Mouse (Mus musculus): ENCODE measurements around the gene Rabgap1.
A peak's percentile ranks its signal among the peaks of the same experiment; 100 is the strongest.

Gene Rabgap1

GRCm38 (mm10) chr2:37511134-37511901, 68.2 kb downstream of the Rabgap1 start:
- no peak for DNase-seq (ENCODE audit: low read depth in 2 of 2, low spot score in 2 of 2)

DNA sequence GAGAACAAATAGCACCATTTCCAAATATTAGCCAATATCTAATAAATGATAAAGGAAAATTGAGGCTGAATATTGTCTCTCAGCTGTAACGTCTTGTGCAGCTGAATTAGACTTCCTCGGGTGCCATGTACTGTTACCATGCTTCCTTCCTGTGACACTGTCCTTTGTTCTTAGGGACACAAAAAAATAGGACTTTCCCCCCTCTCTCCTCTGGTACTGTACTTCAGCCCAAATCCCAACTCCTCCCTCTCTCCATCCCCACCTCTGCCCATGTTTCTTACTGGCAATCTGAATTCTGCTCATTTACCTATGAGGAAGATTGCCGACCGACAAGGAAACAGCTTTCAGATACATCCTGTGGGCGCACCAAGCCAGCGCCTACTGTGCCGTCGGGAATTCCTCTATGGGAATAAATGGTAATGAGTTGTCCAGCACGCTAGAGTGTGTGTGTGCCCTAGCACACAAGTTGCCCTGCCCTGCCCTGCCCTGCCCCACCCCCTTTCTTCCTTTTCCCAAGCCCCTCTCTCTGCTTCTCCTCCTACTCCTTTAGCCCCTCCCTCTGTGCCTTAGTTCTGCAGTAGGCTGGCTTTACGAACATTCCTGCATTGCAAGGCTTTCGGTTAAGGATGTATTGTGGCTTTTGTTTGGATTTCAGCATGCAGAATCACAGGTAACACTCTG, 73.1 kb downstream of the Rabgap1 start, which contains the start of gene Gpr21:
TSS of gene Gpr21 (plus strand) at position 303 of the 681 bp plus-strand sequence.
- DNase-seq (ENCODE audit: low read depth in 2 of 2, low spot score in 2 of 2): no peak

- DNase-seq (ENCODE audit: low read depth in 2 of 2, low spot score in 2 of 2): no peak
Measured at GRCm38 (mm10) chr2:37516922-37517462, 73.9 kb downstream of the Rabgap1 start.

- DNase-seq (ENCODE audit: low read depth in 2 of 2, low spot score in 2 of 2): no peak
Measured at GRCm38 (mm10) chr2:37518561-37519285, 75.6 kb downstream of the Rabgap1 start.

DNA sequence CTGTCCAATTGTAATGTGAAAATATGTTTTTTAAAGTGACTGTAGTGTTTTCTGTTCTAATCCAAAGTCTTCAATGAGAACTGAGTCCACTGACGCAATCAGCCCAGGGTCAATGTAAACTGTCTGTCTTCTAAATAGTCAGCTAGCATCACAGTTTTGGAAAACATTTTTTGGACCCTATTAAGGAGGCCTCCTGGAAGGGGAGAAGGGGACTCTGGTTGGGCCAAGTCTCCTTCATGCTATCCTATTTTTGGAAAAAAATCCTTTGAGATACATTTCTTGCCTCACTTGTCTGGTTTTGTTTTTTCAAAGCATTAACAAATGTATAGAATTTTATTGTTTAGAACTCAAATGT, 76.2 kb downstream of the Rabgap1 start:
- DNase-seq (ENCODE audit: low read depth in 2 of 2, low spot score in 2 of 2): no peak

- DNase-seq (ENCODE audit: low read depth in 2 of 2, low spot score in 2 of 2): no peak
Measured at GRCm38 (mm10) chr2:37527587-37527986, 84.5 kb downstream of the Rabgap1 start.

DNA sequence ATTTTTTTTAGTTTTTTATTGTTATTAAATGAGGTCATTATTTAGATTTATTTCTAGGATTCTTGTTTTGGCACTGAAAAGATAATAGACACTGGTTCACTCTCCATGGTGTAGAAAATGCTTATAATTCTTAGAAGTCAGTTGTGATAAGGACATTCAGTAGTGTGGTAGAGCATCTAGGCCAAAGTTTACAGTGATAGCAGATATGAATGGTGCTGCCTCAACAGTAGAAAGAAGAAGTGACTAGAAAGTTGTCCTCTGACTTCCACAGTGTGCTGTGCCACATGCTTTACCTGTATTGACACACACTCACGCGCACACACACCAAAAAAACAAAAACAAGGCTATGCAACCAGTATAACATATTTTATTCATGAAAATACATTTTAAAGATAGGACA, 86.3 kb downstream of the Rabgap1 start:
- no peak for DNase-seq (ENCODE audit: low read depth in 2 of 2, low spot score in 2 of 2)

DNA sequence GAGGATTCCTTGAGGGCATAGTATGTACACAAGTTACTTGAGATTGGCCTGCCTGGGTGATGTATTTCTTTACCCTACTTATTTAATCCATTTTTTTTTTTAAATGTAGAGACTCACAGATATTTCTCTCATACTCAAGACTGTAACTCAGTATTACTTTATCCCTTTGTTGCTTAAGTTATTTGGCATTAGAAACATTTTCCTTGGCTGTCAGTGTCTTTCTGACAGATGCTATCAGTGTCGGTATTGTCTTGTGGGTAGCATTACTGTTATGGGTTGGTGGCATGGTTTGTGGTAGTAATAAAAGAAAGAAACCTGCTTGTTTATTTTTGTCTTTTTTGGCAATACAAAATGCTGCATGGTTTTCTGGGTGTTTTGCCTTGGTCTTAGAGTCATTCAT, 87.7 kb downstream of the Rabgap1 start:
- DNase-seq (ENCODE audit: low read depth in 2 of 2, low spot score in 2 of 2): no peak

GRCm38 (mm10) chr2:37531639-37532038, 88.6 kb downstream of the Rabgap1 start:
- DNase-seq (ENCODE audit: low read depth in 2 of 2, low spot score in 2 of 2): no peak

DNA sequence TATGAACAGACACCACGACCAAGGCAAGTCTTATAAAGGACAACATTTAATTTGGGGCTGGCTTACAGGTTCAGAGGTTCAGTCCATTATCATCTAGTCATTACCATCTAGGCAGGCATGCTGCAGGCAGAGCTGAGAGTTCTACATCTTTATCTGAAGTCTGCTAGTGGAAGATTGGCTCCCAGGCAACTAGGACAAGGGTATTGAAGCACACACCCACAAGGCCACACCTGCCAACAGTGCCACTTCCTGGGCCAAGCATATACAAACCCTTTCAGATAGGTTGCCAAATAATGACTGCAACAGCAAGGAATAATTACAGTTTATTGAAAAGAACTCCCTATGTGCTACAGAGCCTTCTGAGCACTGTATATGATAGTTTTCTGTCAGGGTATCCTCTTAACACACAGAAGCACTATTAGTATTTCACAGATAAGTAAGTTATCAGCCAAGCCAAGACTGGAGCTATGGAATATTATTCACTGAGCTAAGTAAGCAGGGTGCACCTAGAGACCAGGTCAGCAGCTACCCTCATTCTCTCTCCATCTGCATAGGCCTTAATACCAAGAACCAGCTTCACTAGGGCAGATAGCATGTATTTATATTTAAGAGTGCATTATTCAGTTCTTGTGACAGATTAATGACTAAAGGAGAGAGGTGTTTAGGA, 106.4 kb downstream of the Rabgap1 start:
- no peak for DNase-seq (ENCODE audit: low read depth in 2 of 2, low spot score in 2 of 2)

DNA sequence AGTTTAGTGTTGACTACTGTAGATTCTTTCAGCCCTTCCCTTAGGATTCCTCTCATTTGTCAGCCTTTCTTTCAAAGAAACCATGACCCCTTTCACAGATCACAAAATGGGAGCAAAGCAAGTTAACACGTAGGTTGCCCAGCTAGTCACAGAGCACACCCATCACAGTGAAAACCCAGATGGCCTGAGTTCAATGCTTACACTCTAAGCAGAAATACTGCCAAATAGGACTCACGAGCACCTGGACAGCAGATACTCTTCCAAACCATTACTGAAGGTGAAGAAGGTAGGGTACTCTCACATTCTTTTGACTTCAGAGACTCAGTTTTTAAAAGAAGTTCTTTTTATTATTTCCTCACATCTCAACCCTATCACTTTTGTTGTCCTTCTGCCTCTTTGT, 113.3 kb downstream of the Rabgap1 start:
- no peak for DNase-seq (ENCODE audit: low read depth in 2 of 2, low spot score in 2 of 2)

GRCm38 (mm10) chr2:37565579-37565978, 122.5 kb downstream of the Rabgap1 start:
- DNase-seq (ENCODE audit: low read depth in 2 of 2, low spot score in 2 of 2): peak; percentile 12 to 24

GRCm38 (mm10) chr2:37566035-37566434, 123.0 kb downstream of the Rabgap1 start:
- DNase-seq (ENCODE audit: low read depth in 2 of 2, low spot score in 2 of 2): no peak

DNA sequence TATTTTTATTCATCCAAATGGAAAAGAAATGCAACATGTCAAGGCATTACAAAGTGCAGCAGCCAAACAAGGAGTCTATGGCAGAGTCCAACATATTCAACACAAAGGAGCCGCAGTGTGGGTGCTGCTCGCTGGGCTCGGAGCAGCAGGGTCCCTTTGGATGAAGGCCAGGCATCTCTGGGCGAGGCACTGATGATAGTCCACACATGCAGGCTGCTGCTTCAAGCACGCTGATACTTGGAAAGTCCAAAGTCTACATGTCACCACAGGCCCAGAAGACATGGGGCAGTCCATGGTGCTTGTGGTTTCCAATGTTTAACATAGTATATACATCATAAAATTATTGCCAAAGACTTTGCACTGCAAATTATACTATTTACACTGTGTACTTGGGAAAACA, 126.8 kb downstream of the Rabgap1 start:
- DNase-seq (ENCODE audit: low read depth in 2 of 2, low spot score in 2 of 2): no peak

GRCm38 (mm10) chr2:37570703-37571102, 127.6 kb downstream of the Rabgap1 start:
- no peak for DNase-seq (ENCODE audit: low read depth in 2 of 2, low spot score in 2 of 2)

DNA sequence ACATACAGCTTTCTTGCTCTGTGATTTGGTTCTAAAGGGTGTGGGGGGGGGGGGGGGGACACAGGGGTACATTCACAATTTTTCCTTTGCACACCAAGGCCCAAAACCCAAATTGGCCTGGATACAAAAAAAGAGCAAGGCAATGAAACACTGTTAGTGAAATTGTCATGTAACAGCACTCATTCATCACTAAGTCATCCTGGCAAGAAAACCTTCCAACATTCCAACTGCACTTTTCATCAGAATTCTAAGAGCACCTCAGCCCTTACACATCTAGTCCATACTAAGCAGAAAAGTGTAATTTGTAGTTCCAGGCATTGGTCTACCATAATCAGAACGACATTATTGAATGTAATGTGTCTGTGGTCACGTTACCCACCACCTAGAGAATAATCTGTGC, 129.1 kb downstream of the Rabgap1 start:
- DNase-seq (ENCODE audit: low read depth in 2 of 2, low spot score in 2 of 2): no peak

GRCm38 (mm10) chr2:37576661-37577060, 133.6 kb downstream of the Rabgap1 start:
- no peak for DNase-seq (ENCODE audit: low read depth in 2 of 2, low spot score in 2 of 2)

GRCm38 (mm10) chr2:37578185-37578584, 135.1 kb downstream of the Rabgap1 start:
- no peak for DNase-seq (ENCODE audit: low read depth in 2 of 2, low spot score in 2 of 2)

DNA sequence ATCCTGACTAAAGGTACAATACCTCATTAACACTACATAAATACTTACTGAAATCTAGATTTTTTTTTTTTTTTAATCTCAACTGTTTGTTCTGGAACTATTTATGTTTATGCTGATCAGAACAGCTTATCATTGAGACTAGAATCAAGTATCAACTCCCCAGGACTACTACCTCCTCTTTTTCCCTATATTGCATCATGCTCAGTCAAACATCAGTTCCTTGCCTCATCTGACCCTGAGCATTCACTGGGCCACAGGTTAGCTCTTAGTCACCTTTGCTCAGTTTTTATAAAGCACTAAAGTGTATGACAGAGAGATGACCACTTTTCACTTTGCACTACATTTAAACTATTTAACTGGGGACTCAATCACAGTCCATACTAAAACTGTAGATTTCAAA, 144.8 kb downstream of the Rabgap1 start:
- no peak for DNase-seq (ENCODE audit: low read depth in 2 of 2, low spot score in 2 of 2)
